Mouse (Mus musculus): ENCODE measurements around the gene Gfpt1.

DNA sequence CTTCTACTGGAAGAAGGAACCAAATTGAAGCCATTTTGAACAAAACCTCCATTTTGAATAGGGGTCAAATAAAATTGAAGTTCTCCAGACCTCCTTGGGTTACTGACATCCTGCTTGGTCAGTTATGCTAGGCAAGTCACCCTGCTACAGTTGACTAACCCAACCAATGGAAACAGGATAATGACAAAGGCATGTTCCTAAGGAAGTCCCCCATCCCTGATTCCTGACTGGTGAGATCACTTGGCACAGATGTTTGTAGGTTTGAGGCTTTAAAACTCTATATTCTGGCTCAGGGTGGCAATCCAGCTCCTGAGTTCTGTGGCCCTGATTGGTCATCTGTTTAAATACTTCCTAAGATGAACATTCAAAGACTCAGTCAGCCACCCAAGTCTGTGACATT is 37.1 kb upstream of the Gfpt1 start:
- no peak for TF ChIP-seq CTCF (IDR thresholded peaks at IDR 0.05; ENCODE audit: low read depth)
- no peak for TF ChIP-seq EP300 (IDR thresholded peaks at IDR 0.05; ENCODE audit: low read depth)

Data from heart, postnatal 0 days (tissue).